Mouse (Mus musculus) spleen, postnatal 14 days (tissue): ENCODE results near the gene Mrpl43.

Experiments used
- DNase-seq, 2 experiments: peaks; one replicate each; pipeline ENCODE4 v3.0.0; 2021 to 2022; ENCODE audit warnings: low spot score in 2 of 2

Mrpl43 gene

DNA sequence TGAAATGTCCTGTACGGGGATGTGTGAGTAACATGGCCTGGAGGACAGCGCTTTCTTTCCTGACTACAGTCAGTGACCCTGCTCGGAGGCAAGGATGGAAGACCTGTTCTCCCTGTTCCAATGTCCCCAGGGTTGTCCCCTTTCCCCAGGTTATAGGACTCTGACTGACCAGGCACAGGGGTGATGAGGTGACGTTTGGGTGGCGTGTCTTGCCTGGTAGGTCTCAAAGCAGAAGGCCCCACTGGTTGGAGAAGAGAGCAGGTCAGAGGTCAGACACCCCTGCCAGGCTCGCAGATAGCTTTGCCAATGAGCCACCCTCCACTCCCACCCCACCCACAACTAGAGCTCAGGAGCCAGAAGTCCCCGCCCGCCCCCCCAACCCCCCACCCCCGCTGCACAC, 23.3 kb upstream of the Mrpl43 start:
- no peak for DNase-seq

DNA sequence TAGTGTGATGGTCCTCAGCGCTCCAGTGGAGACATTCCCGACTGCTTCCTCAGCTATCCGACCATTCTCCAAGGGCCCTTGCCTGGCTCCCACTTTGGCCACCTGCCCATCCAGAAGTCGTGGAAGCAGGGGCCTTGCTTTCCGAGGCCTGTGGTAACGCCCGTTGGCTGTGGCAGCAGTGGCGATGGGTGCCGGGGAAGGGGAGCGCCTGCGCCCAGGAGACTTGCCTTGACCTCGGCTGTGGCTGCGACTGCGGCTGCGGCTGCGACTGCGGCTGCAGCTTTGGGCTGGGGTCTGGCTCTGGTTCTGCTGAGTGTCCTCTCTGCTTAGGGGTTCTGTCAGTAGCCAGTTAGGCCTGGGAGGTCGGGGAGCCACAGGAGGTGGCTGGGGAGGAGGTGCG, 22.5 kb upstream of the Mrpl43 start:
- no peak for DNase-seq

DNA sequence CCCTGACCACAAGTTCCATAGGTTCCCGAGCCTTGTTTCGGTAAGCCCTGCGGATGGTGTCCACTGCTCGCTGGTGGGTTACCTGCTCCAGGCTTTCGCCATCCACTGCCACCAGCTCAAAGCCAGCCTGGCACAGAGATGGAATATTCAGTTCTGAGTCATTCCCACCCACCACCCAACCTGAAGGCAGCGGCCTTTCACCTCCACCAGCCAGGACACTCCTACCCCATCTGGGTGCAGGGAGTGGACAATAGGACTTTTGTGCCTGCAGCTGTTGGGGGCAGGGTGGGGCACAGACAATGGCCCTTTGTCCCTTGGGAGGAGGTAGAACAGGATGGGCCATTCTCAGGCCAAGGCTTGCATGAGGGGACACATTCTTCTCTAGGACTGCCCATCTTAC, 21.6 kb upstream of the Mrpl43 start:
- DNase-seq, result no peak

DNA sequence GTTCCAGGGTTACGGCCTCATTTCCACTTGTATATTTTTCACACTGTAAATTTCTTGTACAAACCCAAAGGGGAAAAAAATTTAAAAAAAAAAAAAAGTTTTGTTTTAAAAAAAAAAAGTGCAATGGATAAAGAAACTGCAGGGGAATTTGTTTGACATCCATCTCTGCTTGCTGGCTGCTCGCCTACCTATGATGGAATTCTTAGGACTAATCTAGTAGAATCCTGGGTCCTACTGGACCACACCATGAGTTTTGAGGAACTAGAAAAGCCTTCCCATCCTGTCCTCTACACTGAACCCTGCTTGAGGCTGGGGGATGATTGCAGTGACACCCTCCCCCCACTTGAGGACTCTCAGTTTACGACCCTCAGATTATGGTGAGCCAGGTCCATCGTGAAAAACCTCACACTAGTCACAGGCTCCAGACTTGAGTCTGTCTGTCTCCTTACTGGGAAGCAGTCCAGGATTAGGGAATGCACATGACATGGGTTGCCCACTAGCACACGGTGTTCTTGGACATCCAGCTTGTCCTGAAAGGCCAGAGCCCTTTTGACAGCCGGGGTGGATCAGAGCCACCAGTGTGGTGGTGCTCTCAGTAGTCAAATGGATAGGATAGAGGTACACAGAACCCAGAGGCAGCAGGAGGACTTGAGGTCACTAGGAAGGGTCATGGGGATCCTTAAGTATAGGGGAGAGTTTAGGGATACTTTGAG, 20.9 kb upstream of the Mrpl43 start:
- DNase-seq, result no peak

DNA sequence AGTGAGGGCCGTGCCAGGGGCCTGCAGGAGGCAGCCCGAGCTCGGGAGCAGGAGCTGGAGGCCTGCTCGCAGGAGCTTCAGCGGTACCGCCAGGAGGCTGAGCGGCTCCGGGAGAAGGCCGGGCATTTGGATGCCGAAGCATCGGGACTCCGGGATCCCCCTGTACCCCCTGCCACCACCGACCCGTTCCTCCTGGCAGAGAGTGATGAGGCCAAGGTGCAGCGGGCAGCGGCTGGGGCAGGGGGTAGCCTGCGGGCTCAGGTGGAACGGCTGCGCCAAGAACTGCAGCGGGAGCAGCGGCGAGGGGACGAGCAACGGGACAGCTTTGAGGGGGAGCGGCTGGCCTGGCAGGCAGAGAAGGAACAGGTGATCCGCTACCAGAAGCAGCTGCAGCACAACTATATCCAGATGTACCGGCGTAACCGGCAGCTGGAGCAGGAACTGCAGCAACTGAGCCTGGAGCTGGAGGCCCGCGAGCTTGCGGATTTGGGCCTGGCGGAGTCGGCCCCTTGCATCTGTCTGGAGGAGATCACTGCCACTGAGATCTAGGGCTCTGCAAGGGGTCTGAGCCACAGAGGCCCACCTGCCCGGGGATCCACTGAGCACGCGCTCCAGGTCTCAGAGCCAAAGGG, 19.8 kb upstream of the Mrpl43 start:
- no peak for DNase-seq

DNA sequence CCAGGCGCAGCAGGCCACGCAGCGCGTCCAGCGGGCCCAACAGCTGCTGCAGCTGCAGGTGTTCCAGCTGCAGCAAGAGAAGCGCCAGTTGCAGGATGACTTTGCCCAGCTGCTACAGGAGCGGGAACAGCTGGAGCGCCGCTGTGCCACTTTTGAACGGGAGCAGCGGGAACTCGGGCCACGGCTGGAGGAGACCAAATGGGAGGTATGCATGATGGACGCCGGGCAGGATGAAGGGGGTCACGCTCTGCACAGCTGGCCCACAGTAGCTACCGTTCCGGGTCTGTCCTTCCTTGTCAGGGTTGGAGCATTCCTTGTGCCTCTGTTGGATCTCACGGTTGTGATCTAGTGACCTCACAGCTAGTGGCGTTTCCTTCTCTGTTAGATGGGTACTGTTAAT, 18.5 kb upstream of the Mrpl43 start:
- DNase-seq, result no peak

DNA sequence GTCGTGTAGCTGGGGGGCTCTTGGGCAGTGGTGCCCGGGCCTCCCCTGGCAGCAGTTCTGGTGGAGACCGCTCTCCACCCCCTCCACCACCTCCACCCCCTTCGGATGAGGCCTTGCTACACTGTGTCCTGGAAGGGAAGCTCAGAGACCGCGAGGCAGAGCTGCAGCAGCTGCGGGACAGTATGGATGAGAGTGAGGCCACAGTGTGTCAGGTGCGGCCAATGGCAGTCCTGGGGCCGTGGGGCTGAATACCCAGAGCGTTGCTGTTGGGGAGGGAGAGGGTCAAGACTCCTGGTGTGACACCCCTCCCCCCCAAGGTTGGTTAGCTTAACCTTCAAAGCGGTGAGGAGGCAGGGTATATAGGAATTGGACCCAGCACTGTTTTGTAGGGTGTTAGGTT, 17.8 kb upstream of the Mrpl43 start:
- DNase-seq, result no peak

DNA sequence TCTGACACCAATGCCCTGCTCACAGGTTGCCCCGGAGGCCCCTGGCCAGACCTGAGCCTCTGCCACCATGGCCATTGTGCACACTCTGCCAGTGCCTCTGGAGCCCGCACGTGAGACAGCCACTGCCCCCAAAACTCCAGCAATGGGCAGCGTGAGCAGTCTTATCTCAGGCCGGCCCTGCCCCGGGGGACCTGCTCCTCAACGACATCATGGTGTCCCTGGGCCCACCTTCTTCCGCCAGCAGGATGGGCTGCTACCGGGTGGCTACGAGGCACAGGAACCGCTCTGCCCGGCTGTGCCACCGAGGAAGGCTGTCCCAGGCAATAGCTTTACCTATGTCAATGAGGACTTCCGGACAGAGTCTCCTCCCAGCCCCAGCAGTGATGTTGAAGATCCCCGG, 15.1 kb upstream of the Mrpl43 start:
- no peak for DNase-seq

DNA sequence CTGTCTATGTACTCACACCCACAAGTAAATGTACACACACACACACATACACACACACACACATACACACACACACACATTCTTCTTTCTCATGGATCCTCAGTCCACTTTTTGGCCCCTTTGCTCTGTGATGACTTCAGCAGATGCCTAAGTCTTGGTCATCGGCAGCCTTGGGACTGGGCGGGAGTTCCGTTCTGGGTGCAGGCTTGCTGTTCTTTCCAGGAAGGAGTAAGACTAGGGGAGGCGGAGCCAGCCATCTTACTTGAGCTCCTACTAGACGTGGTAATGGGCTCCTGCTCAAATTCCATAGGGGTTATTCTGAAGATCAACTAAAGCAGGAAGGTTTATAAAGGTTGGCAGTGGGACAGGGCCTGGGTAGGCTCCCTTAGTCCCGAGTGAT, 14.1 kb upstream of the Mrpl43 start:
- DNase-seq, result no peak

DNA sequence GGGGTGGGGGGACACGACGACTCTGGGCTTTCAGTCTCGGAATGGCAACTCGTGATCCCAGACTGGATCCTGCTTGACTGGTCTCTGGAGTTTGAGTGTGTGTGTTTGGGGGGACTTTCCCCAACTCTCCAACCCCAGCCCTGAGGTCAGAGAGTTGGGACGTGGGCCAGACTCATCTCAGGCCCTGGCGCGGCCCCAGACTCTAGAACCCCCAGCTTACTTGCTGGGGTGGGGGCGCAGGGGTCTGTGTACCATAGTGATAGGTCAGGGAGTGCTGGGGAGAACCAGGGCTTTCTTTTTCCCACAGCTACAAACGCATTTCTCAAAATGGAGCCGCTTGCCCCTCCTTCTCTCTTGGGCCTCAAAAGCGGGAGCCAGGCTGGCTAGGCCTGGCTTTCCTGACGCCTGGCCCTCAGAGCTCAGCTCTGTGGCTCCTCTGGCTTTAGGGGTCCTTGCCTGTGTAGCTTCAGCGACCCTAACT, 12.1 kb upstream of the Mrpl43 start:
- DNase-seq, result no peak

DNA sequence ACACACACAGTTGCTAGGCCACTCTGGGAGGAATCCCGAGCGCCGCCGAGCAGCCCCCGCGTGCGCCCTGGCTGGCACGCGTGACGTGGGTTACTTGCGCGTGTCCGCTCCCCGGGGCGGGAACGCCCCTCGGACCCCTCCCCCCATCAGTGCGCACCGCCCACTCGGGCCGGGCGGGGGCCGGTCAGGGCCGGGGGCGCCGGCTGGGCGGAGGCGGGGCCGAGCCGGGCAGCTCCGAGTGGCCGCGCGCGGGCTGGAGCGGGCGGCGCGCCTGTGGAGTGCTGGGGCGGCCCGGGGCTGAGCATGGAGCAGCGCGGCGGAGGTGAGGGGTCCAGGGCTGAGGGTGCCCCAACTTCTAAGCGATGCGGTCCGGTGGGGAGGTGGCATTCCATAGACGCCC, 11.7 kb upstream of the Mrpl43 start:
- peak in 1 of 2 experiments; percentile 25 for DNase-seq

DNA sequence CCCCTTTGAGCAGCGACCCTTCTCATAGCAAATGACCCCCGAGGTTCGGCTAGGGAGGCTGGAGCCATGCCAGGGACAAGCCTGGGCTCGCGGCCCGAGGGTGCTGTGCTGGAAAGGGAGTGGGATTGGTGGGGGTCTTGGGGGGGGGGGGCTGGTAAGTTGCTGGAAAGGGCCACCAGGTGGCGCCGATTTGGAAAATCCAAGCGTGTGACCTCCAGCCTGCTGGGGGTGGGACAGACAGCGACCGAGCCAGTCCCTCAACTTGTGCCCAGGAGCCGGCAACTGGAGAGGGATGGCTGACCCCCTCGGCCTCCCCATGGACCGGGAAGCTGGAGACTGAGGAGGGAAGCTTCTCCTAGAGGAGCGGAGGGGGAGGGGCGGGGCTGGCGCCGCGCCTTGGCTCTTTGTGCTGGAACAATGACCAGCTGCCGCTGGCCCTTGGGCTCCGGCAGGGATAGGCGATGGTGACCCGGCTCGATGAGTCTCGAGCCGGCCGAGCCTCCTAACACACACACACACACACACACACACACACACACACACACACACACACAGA, 11.1 kb upstream of the Mrpl43 start:
- peak in 1 of 2 experiments; percentile 15 for DNase-seq

DNA sequence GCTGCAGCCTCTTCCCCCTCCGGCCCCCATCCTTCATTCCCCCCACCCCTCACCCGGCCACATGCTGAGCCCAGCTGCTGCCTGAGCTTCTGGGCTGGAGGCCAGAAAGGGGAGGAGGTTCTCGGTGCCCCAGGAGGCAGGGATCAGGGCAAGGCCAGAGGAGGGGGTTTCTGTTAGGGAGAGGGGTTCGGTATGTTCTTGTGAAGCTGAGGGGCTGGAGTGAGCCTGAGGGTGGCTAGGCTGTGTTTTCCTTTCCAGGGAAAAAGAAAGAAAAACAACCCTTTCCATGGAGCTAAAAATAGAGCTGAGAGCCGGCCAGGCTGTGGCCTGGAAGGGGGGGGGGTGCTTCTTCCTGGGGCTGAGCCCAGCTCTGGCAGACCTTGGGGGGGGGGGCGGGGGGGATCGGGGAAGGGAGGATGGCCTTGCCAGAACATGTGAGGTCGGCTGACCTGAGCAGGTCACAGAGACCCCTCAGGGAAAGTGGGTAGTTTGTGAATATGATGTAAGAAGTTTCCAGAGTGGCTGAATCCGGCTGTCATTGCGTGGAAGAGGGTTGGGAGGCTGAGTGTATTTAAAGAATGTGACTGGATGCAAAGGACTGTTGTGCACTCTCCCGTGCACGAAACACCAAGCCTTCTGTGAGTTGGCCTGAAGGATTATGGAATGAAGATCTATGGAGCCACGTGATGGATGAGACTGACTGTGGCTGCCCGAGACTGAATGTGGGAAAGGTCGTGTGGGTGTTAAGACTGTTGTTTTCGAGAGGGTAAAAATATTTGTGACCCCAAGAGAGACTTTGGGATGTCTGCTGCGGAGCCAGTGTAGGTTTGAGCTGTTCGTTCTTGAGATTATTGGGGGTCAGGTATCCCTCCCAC, 10.3 kb upstream of the Mrpl43 start:
- no peak for DNase-seq

DNA sequence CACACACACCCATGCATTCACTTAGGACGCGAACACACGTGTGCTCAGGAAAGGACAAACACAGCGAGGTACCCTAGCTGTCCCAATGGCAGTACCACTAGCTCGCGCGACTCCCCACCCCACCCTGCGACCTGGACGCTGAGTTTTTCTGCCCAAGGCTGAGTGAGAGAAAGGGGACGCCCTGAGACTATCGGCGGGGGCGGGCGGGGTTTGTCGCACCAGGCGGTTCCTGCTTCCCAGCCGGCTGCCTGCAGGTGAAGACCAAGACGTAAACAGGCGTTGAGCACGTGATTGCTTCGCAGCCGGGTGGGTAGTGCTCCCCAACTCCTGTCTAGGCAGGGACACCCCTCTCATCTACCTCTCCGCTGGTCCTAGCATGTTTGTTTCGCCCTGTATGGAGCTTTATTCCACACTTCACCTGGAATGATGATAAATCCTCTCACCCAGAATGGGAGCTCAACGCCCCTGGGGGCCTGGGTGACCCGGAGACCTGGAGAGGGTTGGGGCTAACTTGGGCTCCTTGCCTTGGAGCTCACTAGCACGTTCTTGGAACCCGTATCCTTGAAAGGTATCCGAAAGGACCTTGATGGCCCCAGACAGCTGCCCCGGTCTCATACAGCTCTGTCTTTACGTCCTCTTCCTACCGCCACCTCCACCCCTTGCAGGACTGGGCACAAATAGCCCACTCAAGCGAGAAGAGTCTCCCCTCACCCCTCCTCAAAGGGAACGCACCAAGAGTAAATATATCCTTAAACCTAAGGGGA, 9.5 kb upstream of the Mrpl43 start:
- peak; percentile 34 to 42 for DNase-seq

DNA sequence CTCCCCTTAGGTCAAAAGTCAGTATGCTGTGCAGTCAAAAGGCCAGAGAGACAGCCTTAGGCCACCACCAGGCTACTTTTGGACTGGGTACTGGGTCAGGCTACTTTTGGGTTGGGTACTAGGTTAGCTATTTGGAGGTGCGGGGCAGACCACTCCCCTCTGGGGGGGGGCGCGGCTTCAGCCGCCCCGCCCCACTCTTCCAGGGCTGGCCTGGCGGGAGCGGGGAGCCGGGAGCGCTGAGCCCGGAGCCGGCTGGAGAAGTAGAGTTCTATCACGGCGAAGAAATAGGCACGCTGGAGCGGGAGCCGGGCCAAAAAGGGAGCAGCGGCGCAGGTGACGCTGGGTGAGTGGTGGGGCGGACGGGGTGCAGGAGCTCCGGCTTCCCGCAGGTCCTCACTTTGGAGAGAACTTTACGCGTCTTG, 8.8 kb upstream of the Mrpl43 start:
- DNase-seq, result no peak

DNA sequence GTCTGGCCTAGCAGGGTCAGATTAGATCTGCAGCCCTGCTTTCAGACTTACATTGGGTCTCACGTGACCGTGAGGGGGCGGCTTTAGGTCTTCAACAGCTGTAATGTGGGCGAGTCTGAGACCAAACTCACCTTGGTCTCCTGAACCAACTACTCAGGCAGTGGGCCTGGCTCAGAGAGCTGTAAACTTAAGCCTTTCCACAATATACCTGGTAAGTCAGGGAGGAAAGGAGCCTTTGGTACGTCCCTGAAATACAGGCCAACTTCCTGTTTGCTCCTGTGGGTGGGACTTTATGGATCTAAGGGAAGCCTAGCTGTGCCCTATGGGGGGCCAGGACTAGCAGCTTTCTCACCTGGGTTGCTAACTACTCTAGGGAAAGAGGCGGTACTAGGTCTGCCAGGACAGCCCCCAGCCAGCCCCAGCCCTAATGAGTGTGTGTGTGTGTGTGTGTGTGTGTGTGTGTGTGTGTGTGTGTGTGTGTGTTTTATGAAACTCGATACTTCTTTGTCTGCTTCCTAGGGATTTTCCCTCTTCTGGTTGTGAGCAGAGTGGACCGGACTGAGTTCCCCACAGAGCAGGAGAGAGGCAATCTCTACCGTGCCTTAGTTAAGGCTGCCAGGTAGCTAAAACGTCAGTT, 8.2 kb upstream of the Mrpl43 start, which contains the start of gene Lzts2:
Gene Lzts2, plus strand, starts transcription at position 80 of the 637 bp plus-strand sequence.
- no peak for DNase-seq

DNA sequence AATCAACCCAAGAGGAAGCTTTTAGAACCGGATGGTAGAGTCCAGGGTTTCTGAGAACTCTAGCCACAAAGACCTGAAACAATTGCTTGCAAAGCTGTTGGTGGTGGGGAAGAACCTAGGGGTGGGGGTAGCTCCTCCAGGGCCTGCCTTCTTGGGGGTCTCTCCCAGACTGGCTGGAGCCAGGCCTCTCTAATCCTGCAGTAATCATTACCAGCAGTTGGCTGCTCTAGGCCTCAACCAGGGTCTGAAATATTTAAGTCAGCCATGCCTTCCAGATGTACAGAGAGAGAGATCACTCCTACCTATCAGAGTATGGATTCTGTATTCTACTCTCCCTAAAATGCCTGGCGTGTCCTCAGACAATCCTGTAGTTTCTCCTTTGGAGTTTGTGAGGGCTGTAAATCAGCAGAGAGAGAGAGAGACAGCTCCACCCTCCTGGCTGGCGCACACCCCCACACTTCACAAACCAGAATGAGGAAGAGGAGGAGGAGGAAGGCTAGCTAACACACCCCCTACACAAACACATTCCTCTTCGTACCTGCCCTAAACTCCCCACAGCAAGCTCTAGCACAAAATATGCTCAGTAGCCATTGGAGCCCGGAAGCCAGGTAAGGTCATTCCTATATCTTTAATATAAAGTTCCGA, 7.5 kb upstream of the Mrpl43 start:
- DNase-seq, result no peak

DNA sequence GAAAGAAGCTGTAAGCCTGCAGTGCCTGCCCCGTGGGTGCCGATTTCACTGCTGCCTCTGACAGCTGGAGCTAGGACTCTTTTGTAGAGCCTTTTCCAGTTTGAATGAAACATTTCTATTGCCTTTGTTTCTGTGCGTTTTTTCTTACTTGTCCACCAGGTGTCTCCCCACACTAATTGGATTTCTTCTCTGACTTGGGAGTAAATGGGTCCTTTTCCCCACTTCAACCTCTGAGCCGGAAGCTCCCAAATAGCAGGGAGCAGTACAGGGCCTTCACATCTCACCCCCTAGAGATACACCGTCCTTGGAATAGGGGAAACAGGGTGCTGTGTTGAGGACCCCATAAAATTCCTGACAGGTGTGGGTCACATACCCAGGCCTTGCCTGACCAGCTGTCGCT, 6.4 kb upstream of the Mrpl43 start:
- DNase-seq, result no peak

DNA sequence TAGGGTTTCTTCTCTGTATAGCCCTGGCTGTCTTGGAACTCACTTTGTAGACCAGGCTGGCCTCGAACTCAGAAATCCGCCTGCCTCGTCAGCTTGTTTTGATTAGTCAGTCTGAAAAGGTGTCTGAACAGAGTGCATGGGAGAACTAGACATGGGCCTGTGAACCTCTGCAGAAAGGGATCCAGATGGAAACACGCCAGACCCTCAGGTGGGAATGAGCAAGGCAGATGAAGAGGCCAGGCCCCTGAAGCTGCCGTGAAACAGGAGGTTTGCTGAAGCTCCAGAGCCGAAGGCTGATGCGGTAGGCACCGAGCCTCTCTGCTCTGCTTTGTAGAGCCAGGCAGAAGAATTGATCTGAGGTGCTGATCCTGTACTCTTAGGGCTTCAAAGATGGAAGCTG, 6.0 kb upstream of the Mrpl43 start:
- DNase-seq, result no peak

DNA sequence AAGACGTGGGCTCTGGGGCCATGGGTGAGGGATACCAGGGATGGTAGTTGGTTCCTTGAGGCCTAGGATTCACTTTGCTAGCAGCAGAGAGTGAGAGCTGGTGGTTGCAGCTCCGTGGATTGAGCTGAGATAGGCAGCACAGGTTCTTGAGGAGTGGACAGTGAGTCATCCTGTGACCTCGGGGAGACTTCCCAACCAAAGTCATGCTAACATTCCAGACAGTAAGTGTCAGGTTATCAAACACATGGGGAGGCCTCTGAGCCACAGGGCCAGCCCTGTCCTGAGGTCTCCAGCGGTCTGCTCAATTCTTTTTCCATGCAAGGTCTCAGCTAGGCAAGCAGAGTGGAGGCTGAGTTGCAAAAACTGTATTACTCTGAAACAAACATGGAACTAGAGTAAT, 4.4 kb upstream of the Mrpl43 start:
- no peak for DNase-seq
